Mouse (Mus musculus) cerebellum, adult 9-11 months (tissue): Measurements from ENCODE around the gene Insm2.

Experiments
- DNase-seq: peaks from one replicate; pipeline ENCODE4 v3.0.0; 2022

Gene Insm2

GRCm38 (mm10) chr12:55607902-55608301 lies 8.7 kb downstream of the Insm2 start:
- DNase-seq = no peak

DNA sequence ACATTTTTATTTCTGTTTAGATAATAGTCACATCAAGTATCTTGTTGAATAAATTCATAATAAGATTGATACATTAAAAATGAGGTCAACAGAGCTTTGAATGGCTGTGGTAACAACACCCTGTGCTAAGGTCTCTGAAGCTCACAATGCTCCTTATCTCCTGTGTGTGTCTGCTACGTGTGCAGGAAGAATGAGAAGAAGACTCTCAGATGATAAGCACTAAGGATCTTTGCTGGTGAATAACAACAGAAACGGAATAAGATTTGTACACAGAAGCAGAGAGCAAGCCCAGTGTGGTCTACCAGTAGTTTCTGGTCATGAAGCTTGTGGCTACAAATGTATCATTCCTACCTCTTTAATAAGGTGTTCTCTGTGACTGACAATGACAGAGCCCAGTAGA lies 11.6 kb downstream of the Insm2 start:
- DNase-seq = no peak

GRCm38 (mm10) chr12:55620321-55620720 lies 21.1 kb downstream of the Insm2 start:
- no peak for DNase-seq

- DNase-seq = no peak
Measured at GRCm38 (mm10) chr12:55622615-55623245, 23.5 kb downstream of the Insm2 start.

- DNase-seq = no peak
Measured at GRCm38 (mm10) chr12:55623254-55623653, 24.0 kb downstream of the Insm2 start.

DNA sequence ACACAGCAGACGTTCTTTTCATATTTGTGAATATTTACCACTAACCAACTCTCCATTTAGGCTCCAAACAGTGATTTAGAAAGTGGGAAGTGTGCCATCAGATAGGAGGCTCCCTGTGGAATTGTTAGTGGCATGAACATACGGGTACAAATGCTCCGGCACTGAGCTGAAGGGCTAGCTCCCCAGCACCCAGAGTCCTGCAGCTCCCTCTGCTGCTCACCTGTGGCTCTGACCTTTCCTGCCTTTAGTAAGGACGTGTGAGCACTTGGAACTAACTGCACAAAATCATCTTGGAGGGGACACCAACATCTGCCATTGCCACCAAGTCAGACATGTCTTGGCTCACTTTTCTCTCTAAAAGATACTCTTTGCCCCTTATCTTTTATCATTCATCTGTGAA lies 27.5 kb downstream of the Insm2 start:
- DNase-seq = no peak

- no peak for DNase-seq
Measured at GRCm38 (mm10) chr12:55648011-55648525, 48.8 kb downstream of the Insm2 start.
